Mouse (Mus musculus) left cerebral cortex, postnatal 14 days (tissue): Measurements from ENCODE around the gene Tspan9. TPM values are rescaled to one million over a fixed set of nuclear protein-coding genes. Genes with fewer than 3 reads are reported as not detected.

Experiments
- DNase-seq, 2 experiments: peaks; one replicate each; pipeline ENCODE4 v3.0.0; 2021 to 2022; ENCODE audit warnings: low spot score in 2 of 2, mixed read lengths in 1 of 2
- intact Hi-C: fragments of 180-260 bp; cut with DNase I; formaldehyde crosslinking; loops from one replicate; pipeline ENCODE4 v1.15.1; 2025
- total RNA-seq, 2 experiments: library from RNA; stranded (reverse); gene quantifications; 2 replicates each; pipeline ENCODE4 v1.2.3; 2021

Tspan9 gene
- total RNA-seq, 2 experiments from 2014 or later, result 71.3 to 77.5 TPM

GRCm38 (mm10) chr6:128108324-128109035 is 34.9 kb downstream of the Tspan9 start:
- intact Hi-C loops, result no loop called here
- no peak for DNase-seq

- intact Hi-C loops, result no loop called here
- DNase-seq, result no peak
Measured at GRCm38 (mm10) chr6:128107698-128108097, 35.7 kb downstream of the Tspan9 start.

GRCm38 (mm10) chr6:128106154-128106553 is 37.2 kb downstream of the Tspan9 start:
- DNase-seq, result no peak
- intact Hi-C loops, result no loop called here

GRCm38 (mm10) chr6:128104712-128105324 is 38.6 kb downstream of the Tspan9 start:
- intact Hi-C loops, result no loop called here

GRCm38 (mm10) chr6:128103874-128104273 is 39.5 kb downstream of the Tspan9 start:
- intact Hi-C loops, result no loop called here
- DNase-seq, result no peak

More at GRCm38 (mm10) chr6:128104712-128105324, 38.6 kb downstream of the Tspan9 start:
- no peak for DNase-seq

- intact Hi-C loops, result no loop called here
- DNase-seq, result no peak
Measured at GRCm38 (mm10) chr6:128102296-128102999, 40.9 kb downstream of the Tspan9 start.

GRCm38 (mm10) chr6:128099871-128100270 is 43.5 kb downstream of the Tspan9 start:
- intact Hi-C loops, result loop anchor here (5.0 to 10.0 kb wide), 2 partner anchors 42 to 335 kb away; partner anchors contain the start of genes Prmt8 and Tspan9
- no peak for DNase-seq

GRCm38 (mm10) chr6:128099190-128099589 is 44.2 kb downstream of the Tspan9 start:
- DNase-seq, result no peak
- intact Hi-C loops, result loop anchor here (5.0 to 10.0 kb wide), 2 partner anchors 43 to 334 kb away; partner anchors contain the start of genes Prmt8 and Tspan9

- no peak for DNase-seq
- intact Hi-C loops, result loop anchor here (5.0 to 10.0 kb wide), 2 partner anchors 46 to 332 kb away; partner anchors contain the start of genes Prmt8 and Tspan9
Measured at GRCm38 (mm10) chr6:128096521-128096920, 46.9 kb downstream of the Tspan9 start.

- intact Hi-C loops, result loop anchor here (5.0 to 10.0 kb wide), 2 partner anchors 46 to 331 kb away; partner anchors contain the start of genes Prmt8 and Tspan9
- DNase-seq, result no peak
Measured at GRCm38 (mm10) chr6:128095906-128096305, 47.5 kb downstream of the Tspan9 start.

- peak; percentile 60 to 77 for DNase-seq
- intact Hi-C loops, result loop anchor here (5.0 to 10.0 kb wide), 2 partner anchors 47 to 330 kb away; partner anchors contain the start of genes Prmt8 and Tspan9
Measured at GRCm38 (mm10) chr6:128095131-128095530, 48.3 kb downstream of the Tspan9 start.

GRCm38 (mm10) chr6:128093856-128094628 is 49.4 kb downstream of the Tspan9 start:
- intact Hi-C loops, result loop anchor here (10.0 kb wide), 1 partner anchor 329 kb away; the partner anchor contains the start of gene Prmt8
- DNase-seq, result no peak

- intact Hi-C loops, result loop anchor here (10.0 kb wide), 1 partner anchor 328 kb away; the partner anchor contains the start of gene Prmt8
- DNase-seq, result no peak
Measured at GRCm38 (mm10) chr6:128092621-128093020, 50.8 kb downstream of the Tspan9 start.

GRCm38 (mm10) chr6:128091833-128092166 is 51.6 kb downstream of the Tspan9 start:
- intact Hi-C loops, result loop anchor here (1.0 to 10.0 kb wide), 3 partner anchors 59 to 327 kb away; partner anchors contain the start of gene Prmt8
- no peak for DNase-seq

- DNase-seq, result peak; percentile 62 to 69
- intact Hi-C loops, result loop anchor here (1.0 to 10.0 kb wide), 3 partner anchors 58 to 326 kb away; partner anchors contain the start of gene Prmt8
Measured at GRCm38 (mm10) chr6:128090985-128091832, 52.2 kb downstream of the Tspan9 start.

- intact Hi-C loops, result loop anchor here (2.0 to 10.0 kb wide), 2 partner anchors 57 to 325 kb away; partner anchors contain the start of gene Prmt8
- DNase-seq, result peak; percentile 70 to 79
Measured at GRCm38 (mm10) chr6:128089770-128090702, 53.4 kb downstream of the Tspan9 start.
